Mouse (Mus musculus): ENCODE measurements around the gene Syne4.
A peak's percentile ranks its signal among the peaks of the same experiment; 100 is the strongest.

Gene Syne4

GRCm38 (mm10) chr7:30328379-30328778 lies 13.8 kb downstream of the Syne4 start:
- DNase-seq (ENCODE audit: low read depth) = no peak

GRCm38 (mm10) chr7:30331887-30332286 lies 17.3 kb downstream of the Syne4 start:
- DNase-seq (ENCODE audit: low read depth) = peak; percentile 74

DNA sequence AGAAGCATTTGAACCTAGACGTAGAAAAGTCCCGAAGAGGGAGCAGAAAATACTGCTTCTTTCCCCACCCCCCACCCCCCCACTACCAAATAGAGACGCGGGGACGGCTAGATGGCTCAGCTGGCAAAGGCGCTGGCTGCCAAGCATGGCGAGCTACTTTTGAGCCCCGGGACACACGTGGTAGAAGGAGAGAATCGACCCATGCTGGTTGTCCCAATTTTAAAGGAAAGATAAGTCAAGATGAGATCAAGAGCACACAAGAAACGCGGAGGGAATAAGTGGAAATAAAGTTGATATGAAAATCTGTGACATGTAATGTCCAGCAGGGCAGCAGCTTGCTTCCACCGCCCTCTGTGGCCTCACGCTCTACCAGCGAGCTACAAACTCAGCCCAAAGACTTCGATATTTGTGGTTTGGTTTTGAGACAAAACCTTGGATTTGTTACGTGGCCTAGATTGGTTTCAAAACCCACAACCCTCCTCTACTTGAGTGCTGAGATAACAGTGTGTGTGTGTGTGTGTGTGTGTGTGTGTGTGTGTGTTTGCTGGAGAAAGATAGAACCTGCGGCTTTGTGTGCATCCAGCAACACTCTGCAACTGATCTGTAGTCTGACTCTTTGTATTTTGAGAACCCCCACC lies 18.1 kb downstream of the Syne4 start:
- no peak for DNase-seq (ENCODE audit: low read depth)

DNA sequence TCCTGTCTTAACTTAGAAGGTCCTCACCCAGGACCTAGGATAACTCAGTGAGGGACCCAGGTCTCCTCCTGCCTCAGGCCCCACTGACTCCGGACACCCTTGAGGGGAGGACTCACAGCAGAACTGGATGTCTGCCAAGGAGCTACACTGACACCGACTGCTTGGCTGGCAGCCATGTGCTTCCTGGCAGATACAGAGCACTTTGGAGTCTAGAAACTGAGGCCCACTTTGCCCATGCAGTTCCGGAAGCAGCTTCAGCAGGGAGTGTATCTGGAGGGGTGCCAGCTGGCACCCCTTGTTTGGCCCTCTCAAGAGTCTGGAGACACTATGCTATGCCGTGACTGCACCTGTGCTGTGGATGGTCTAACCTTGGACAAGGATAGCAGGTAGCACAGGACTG lies 18.8 kb downstream of the Syne4 start:
- DNase-seq (ENCODE audit: low read depth) = peak; percentile 70

- DNase-seq (ENCODE audit: low read depth) = no peak
These were observed 20.0 kb downstream of the Syne4 start for GRCm38 (mm10) chr7:30334563-30334962.

DNA sequence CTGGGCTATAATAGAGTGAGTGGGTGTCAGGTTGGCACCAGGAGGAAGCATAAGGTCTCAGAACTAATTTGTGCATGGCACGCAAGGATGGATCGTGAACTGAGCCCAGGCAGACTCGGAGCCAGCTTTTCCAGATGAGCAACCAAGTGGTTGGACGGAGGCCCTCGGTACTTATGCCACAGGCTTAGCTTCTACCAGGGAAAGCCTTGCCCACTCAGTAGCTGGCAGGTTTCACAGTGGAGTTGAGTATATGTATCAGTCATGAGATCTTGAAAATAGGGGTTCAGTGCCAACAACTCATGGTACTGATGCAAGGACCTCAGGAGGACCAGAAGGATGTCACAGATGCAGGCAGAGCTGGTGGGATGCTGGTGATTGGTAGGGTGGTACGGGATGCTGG lies 21.1 kb downstream of the Syne4 start:
- DNase-seq (ENCODE audit: low read depth) = no peak

DNA sequence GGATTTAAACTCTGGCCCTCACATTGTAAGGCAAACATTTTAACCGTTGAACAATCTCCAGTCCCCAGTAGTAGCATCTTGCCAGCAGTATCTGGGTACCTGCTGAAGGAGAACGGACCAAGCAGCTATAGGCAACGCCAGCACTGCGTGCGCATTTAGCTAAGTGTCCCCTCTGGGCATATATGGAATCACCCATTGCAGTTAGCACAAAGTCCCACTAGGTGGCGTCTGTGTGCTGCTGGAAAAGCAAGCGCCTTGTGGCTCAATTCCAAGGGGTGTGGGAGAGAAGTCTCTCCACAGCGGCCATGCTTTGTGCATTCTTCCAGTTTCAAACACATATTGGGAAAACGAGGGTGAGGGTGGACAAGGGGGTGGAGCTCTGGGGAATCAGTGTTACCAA lies 21.8 kb downstream of the Syne4 start:
- peak; percentile 96 for DNase-seq (ENCODE audit: low read depth)

- DNase-seq (ENCODE audit: low read depth) = no peak
These were observed 25.0 kb downstream of the Syne4 start for GRCm38 (mm10) chr7:30339432-30340109.

DNA sequence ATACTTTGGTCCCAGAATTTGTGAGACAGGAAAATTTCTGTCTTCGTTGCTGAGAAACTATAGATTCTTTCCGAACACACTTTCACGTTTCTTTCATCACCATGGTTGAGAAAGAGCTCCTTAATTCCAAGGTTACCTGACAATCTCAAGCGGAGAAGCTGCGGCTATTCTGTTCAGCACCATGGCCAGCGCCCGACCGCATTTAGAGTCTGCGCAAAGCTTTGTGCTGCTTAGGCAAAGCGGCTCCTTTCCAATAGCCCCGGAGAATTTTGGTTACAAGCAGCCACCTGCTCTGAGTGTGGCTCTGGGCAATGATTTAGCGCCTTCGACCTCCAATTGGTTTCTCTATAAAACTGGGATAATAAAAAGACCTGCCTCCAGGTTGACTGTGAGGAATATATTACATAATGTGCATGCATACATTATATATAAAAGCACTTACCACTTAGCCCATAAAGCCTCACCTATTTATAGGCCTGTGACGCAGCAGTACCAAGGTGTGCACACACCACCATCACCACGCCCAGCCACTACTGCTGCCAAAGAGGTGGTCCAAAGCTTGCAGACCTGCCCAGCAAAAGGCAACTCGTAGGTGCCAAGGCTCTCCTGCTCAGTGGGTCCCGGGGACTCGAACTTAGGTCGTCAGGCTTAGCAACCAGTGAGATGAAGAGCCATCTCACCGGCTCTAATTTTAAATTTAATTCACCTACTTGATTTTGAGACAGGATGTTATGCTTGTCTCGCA lies 32.2 kb downstream of the Syne4 start:
- DNase-seq (ENCODE audit: low read depth) = peak; percentile 76

- DNase-seq (ENCODE audit: low read depth) = peak; percentile 88
These were observed 33.2 kb downstream of the Syne4 start for GRCm38 (mm10) chr7:30347828-30348227.

- peak; percentile 92 for DNase-seq (ENCODE audit: low read depth)
These were observed 38.7 kb downstream of the Syne4 start for GRCm38 (mm10) chr7:30353279-30353822.

GRCm38 (mm10) chr7:30354059-30354458 lies 39.5 kb downstream of the Syne4 start:
- DNase-seq (ENCODE audit: low read depth) = peak; percentile 59

- DNase-seq (ENCODE audit: low read depth) = no peak
These were observed 44.0 kb downstream of the Syne4 start for GRCm38 (mm10) chr7:30358378-30359186.

GRCm38 (mm10) chr7:30359276-30359865 lies 44.8 kb downstream of the Syne4 start:
- no peak for DNase-seq (ENCODE audit: low read depth)

GRCm38 (mm10) chr7:30360028-30360427 lies 45.4 kb downstream of the Syne4 start:
- DNase-seq (ENCODE audit: low read depth) = no peak

DNA sequence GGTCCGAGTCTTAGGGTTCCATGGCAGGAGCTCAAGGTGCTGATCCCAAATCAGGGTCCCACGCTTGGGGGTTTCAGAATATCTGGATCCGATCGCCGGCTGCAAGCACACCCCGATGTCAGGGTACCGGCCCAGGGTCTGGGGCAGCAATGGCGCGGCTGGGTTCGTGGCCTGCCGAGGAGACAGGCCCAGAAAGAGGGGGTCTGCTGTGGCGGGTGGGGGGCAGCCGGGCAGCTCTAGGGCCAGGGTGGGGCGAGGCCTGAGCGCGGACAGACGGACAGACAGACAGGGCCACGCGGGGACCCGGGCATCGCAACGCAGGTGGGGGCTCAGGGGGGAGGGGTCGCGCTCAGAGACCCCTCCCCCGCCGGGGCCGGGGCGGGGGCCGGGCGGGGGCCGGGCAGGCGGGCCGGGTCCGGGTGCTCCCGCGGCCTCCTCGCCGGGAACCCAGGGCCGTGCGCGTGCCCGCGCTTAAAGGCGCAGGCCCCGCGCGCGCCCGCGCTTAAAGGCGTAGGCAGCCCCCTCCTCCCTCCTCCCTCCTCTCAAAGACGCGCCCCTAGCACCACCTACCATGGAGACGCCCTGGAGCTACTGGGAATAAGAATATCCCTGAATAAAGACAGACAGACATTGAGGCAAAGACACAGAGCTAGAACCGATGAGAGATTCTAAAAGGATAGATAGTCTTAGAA lies 48.2 kb downstream of the Syne4 start, which contains the start of gene Lrfn3:
Gene Lrfn3, minus strand, starts transcription at position 121 of the 692 bp plus-strand sequence.
- DNase-seq (ENCODE audit: low read depth) = peak; percentile 89

- DNase-seq (ENCODE audit: low read depth) = no peak
These were observed 48.7 kb downstream of the Syne4 start for GRCm38 (mm10) chr7:30363344-30363738.

- no peak for DNase-seq (ENCODE audit: low read depth)
These were observed 52.9 kb downstream of the Syne4 start for GRCm38 (mm10) chr7:30367466-30367865.

All from NIH3T3 (cell line).